Mouse (Mus musculus) lung, postnatal 0 days (tissue): ENCODE measurements around the gene Lhfpl5. TPM values are rescaled to one million over a fixed set of nuclear protein-coding genes. Genes with fewer than 3 reads are reported as not detected.

Experiments
- ATAC-seq: fragments of 200-750 bp; cut with Nextera tagmentation; 2 replicates; pipeline ENCODE4 v1.8.0; 2017; ENCODE audit warnings: moderate library complexity
- DNase-seq: peaks from one replicate; pipeline ENCODE4 v3.0.0-alpha.2; 2016; ENCODE audit warnings: low spot score
- H3K27ac ChIP-seq: fragments of 300-500 bp; sonication (generic); 2 replicates; pipeline ENCODE4 v1.5.1; 2014; ENCODE audit warnings: antibody characterized with exemption, mild to moderate bottlenecking, low read length, mixed read lengths
- H3K27me3 ChIP-seq: fragments of 300-500 bp; sonication (generic); replicated peaks from 2 replicates; pipeline ENCODE4 v1.6.1; 2014; ENCODE audit warnings: low read length, mixed read lengths; ENCODE audit not compliant: insufficient read depth
- H3K36me3 ChIP-seq: fragments of 300-500 bp; sonication (generic); 2 replicates; pipeline ENCODE4 v1.6.1; 2014; ENCODE audit warnings: low read length, mixed read lengths; ENCODE audit not compliant: insufficient read depth
- H3K4me1 ChIP-seq: fragments of 300-500 bp; sonication (generic); 2 replicates; pipeline ENCODE4 v1.6.1; 2014; ENCODE audit warnings: antibody characterized with exemption, low read depth, low read length, mixed read lengths; ENCODE audit not compliant: insufficient read depth
- H3K4me2 ChIP-seq: fragments of 300-500 bp; sonication (generic); replicated peaks from 2 replicates; pipeline ENCODE4 v1.6.1; 2014; ENCODE audit warnings: low read depth, mild to moderate bottlenecking, low read length, moderate library complexity, mixed read lengths
- H3K4me3 ChIP-seq: fragments of 300-500 bp; sonication (generic); 2 replicates; pipeline ENCODE4 v1.5.1; 2014; ENCODE audit warnings: low read depth, low read length
- H3K9ac ChIP-seq: fragments of 300-500 bp; sonication (generic); replicated peaks from 2 replicates; pipeline ENCODE4 v1.6.1; 2014; ENCODE audit warnings: low read depth, mild to moderate bottlenecking
- H3K9me3 ChIP-seq: fragments of 300-500 bp; sonication (generic); 2 replicates; pipeline ENCODE4 v1.6.1; 2016; ENCODE audit warnings: low read length, mixed read lengths
- CTCF ChIP-seq: IDR thresholded peaks from 2 replicates; pipeline ENCODE4 v1.5.1; 2016; ENCODE audit warnings: antibody characterized with exemption, mild to moderate bottlenecking
- EP300 ChIP-seq: IDR thresholded peaks from 2 replicates; pipeline ENCODE4 v1.6.1; 2016; ENCODE audit warnings: antibody characterized with exemption, mild to moderate bottlenecking, control low read depth
- WGBS: fragments of 180-500 bp; shearing (Covaris S2); extraction: QIAGEN DNeasy Blood & Tissue Kit; methylation state at CpG from one replicate; pipeline ENCODE4 v1.1.7; 2014; 5-methylcytosine and 5-hydroxymethylcytosine counted together
- polyA plus RNA-seq: library from polyadenylated mRNA; unstranded; fragments of >200 nt; fragmentation: Nextera tagmentation; extraction: Ambion mirVana; gene quantifications from 2 replicates; pipeline ENCODE4 v1.2.1, GENCODE M21; 2015

The Lhfpl5 gene
- polyA plus RNA-seq, 1 experiment from 2014 or later = 0.07 TPM

- H3K4me1 ChIP-seq = 0 out of 2 replicates have a peak, but pooled peaks cover 4% of the 10 kb centered on the region
- WGBS = 20% methylated on average over 18 of the region's 18 CpGs
- no peak overlapping the region for H3K9ac ChIP-seq
- no peak overlapping the region for H3K27ac ChIP-seq
- H3K4me3 ChIP-seq = no peak overlapping the region
- TF ChIP-seq CTCF (no peak), EP300 (no peak)
- no peaks in the 10 kb centered on the region for H3K36me3 ChIP-seq
- H3K4me2 ChIP-seq = no peak overlapping the region
- ATAC-seq (0 out of 2 replicates have a peak, but pooled peaks have one; percentile 30), DNase-seq (peak; percentile 23)
- H3K9me3 ChIP-seq = no peaks in the 10 kb centered on the region
- H3K27me3 ChIP-seq = no peaks in the 10 kb centered on the region
These were observed 43.5 kb upstream of the Lhfpl5 start for GRCm38 (mm10) chr17:28531946-28532345.

DNA sequence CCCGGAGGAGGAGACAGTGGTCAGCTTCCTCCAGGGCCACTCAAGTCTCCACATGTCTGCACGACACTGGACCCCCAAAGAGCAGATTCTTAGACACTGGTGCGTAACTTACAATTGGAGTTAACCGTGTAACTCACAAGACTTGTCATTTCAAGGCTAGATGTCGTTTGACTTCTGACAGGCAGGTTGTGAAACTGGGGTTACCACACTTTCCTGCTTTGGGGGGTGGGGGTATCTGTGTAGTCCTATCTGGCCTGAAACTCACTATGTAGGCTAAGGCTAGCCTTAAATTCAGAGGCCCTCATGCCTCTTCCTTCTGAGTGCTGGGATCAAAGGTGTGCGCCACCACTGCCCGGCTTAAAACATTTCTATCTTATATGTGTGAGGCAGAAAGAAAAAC lies 42.9 kb upstream of the Lhfpl5 start:
- no peaks in the 10 kb centered on the region for H3K36me3 ChIP-seq
- H3K4me2 ChIP-seq = no peak overlapping the region
- H3K27ac ChIP-seq = no peak overlapping the region
- H3K9me3 ChIP-seq = no peaks in the 10 kb centered on the region
- H3K4me3 ChIP-seq = no peak overlapping the region
- TF ChIP-seq CTCF = no peak
- TF ChIP-seq EP300 = no peak
- whole genome bisulfite sequencing = 81% methylated on average over 7 of the region's 7 CpGs
- H3K9ac ChIP-seq = no peak overlapping the region
- no peak for ATAC-seq
- H3K27me3 ChIP-seq = no peaks in the 10 kb centered on the region
- no peak for DNase-seq
- 0 out of 2 replicates have a peak, but pooled peaks cover 2% of the 10 kb centered on the region for H3K4me1 ChIP-seq

GRCm38 (mm10) chr17:28533327-28533726 lies 42.1 kb upstream of the Lhfpl5 start:
- 87% methylated on average over 13 of the region's 13 CpGs for WGBS
- no peaks in the 10 kb centered on the region for H3K4me1 ChIP-seq
- H3K9ac ChIP-seq = no peak overlapping the region
- ATAC-seq = no peak
- no peaks in the 10 kb centered on the region for H3K36me3 ChIP-seq
- no peaks in the 10 kb centered on the region for H3K27me3 ChIP-seq
- H3K27ac ChIP-seq = no peak overlapping the region
- TF ChIP-seq CTCF (no peak), EP300 (no peak)
- no peaks in the 10 kb centered on the region for H3K9me3 ChIP-seq
- H3K4me3 ChIP-seq = no peak overlapping the region
- H3K4me2 ChIP-seq = no peak overlapping the region
- DNase-seq = no peak

GRCm38 (mm10) chr17:28537881-28538280 lies 37.6 kb upstream of the Lhfpl5 start:
- TF ChIP-seq EP300 (no peak), CTCF (peak; percentile 28; the same call in 1 of the 2 replicates)
- 48% methylated on average over 12 of the region's 12 CpGs for WGBS

GRCm38 (mm10) chr17:28546925-28547324 lies 28.5 kb upstream of the Lhfpl5 start:
- Histone ChIP-seq H3K9me3 (no peaks in the 10 kb centered on the region), H3K4me3 (no peak overlapping the region), H3K9ac (no peak overlapping the region), H3K4me2 (no peak overlapping the region), H3K36me3 (no peaks in the 10 kb centered on the region), H3K27ac (no peak overlapping the region), H3K27me3 (no peaks in the 10 kb centered on the region), H3K4me1 (no peaks in the 10 kb centered on the region)
- WGBS = 85% methylated on average over 1 of the region's 1 CpGs
- no peak for TF ChIP-seq CTCF
- no peak for TF ChIP-seq EP300
- no peak for DNase-seq
- ATAC-seq = no peak

More at GRCm38 (mm10) chr17:28537881-28538280, 37.6 kb upstream of the Lhfpl5 start:
- Histone ChIP-seq H3K36me3 (no peaks in the 10 kb centered on the region), H3K9ac (no peak overlapping the region), H3K27me3 (no peaks in the 10 kb centered on the region), H3K4me1 (no peaks in the 10 kb centered on the region), H3K27ac (no peak overlapping the region), H3K4me3 (no peak overlapping the region), H3K9me3 (no peaks in the 10 kb centered on the region), H3K4me2 (no peak overlapping the region)
- DNase-seq (no peak), ATAC-seq (no peak)

DNA sequence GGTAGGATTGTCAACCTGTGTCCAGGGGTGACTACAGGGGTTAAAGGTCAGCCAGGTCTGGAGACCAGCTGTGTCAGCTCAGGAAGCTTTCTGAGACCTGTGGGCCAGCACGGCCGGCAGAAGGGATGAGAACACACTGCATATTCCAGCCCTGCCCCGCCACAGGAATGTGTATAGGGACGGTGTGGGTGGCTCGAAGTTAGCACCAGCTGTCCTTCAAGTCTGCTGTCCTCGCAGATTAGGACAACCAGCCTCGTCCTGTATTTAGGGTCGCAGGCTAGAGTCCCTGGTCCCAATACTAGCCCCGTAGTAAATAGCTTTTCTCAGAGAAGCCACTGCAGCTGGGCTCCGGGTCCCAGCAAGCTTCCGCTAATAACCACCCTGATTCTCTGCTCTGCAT lies 26.9 kb upstream of the Lhfpl5 start:
- ATAC-seq = no peak
- Histone ChIP-seq H3K27ac (no peak overlapping the region), H3K4me1 (no peaks in the 10 kb centered on the region), H3K9ac (no peak overlapping the region), H3K27me3 (no peaks in the 10 kb centered on the region), H3K9me3 (no peaks in the 10 kb centered on the region), H3K4me2 (no peak overlapping the region), H3K4me3 (no peak overlapping the region), H3K36me3 (no peaks in the 10 kb centered on the region)
- WGBS = 57% methylated on average over 11 of the region's 11 CpGs
- TF ChIP-seq EP300 (no peak), CTCF (no peak)
- no peak for DNase-seq

- Histone ChIP-seq H3K4me1 (no peaks in the 10 kb centered on the region), H3K27ac (no peak within 1 kb of the TSS), H3K9me3 (no peaks in the 10 kb centered on the region), H3K9ac (no peak within 1 kb of the TSS), H3K27me3 (no peaks in the 10 kb centered on the region), H3K4me2 (no peak within 1 kb of the TSS), H3K36me3 (no peaks in the 10 kb centered on the region), H3K4me3 (no peak within 1 kb of the TSS)
- ATAC-seq (no peak), DNase-seq (no peak)
- WGBS = 76% methylated on average over 14 of the region's 14 CpGs
- TF ChIP-seq CTCF (no peak), EP300 (no peak)
These were observed 26.3 kb upstream of the Lhfpl5 start, which contains the start of gene Clpsl2 for GRCm38 (mm10) chr17:28549111-28549510. Clpsl2 (plus strand) TSS chr17:28549411.
